Mouse (Mus musculus): Measurements from ENCODE around the gene Tbc1d17. TPM values are rescaled to one million over a fixed set of nuclear protein-coding genes. Genes with fewer than 3 reads are reported as not detected.

Tbc1d17 gene
- polyA plus RNA-seq, 1 experiment: 151 TPM

DNA sequence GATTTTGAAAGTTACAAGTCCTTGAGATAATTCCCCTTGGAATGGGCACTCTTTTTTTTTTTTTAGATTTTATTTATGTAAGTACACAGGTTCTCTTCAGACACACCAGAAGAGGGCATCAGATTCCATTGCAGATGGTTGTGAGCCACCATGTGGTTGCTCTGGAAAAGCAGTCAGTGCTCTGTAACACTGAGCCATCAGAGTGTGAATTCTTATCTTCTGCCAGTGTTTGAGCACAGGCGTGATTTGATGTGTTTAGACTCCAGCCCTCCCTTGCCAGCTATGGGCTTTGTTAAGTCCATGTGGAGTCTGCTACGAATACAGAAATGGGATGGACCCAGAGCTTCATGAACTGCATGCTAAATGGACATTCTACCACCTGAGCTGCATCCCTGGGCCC, 30.7 kb downstream of the Tbc1d17 start:
- no peak for DNase-seq
- 53% methylated on average over 2 of the region's 2 CpGs for WGBS
- Histone ChIP-seq H3K27me3 (ENCODE audit: control insufficient read depth, insufficient read depth, low read length) (no peaks in the 10 kb centered on the region), H3K4me1 (replicated peaks; ENCODE audit: control insufficient read depth, insufficient read depth, low read length) (peaks cover 24% of the 10 kb centered on the region), H3K27ac (ENCODE audit: control insufficient read depth, insufficient read depth, low read length) (no peak overlapping the region), H3K36me3 (ENCODE audit: control insufficient read depth, insufficient read depth, low read length) (no peaks in the 10 kb centered on the region), H3K4me3 (ENCODE audit: control insufficient read depth, insufficient read depth, low read length) (no peak overlapping the region)
- no peak for TF ChIP-seq CTCF (IDR thresholded peaks at IDR 0.05; ENCODE audit: borderline replicate concordance, control insufficient read depth, extremely low read depth, insufficient read depth, low read length, poor library complexity)
- TF ChIP-seq POLR2A (IDR thresholded peaks at IDR 0.05; ENCODE audit: control insufficient read depth, extremely low read depth, insufficient read depth, low read length, poor library complexity): no peak

DNA sequence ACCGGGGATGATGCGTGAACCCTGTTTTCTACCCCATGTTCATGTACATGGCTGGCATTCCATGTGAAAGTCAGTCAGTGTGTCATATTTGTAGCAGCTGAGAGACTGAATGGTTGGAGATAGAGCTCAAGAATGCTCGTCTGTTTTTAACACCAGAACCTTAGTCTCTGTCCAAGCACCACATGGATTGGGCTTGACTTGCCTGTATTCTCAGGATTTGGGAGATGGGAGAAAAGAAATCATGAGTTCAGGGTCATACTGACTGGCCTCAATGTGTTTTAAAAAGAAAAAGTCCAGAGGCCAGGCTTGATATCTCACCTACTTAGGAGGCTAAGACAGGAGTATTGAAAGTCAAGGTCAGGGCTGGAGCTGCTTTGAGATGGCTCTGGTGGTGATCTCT, 31.4 kb downstream of the Tbc1d17 start:
- Histone ChIP-seq H3K4me1 (replicated peaks; ENCODE audit: control insufficient read depth, insufficient read depth, low read length) (peaks cover 24% of the 10 kb centered on the region), H3K27ac (ENCODE audit: control insufficient read depth, insufficient read depth, low read length) (no peak overlapping the region), H3K27me3 (ENCODE audit: control insufficient read depth, insufficient read depth, low read length) (no peaks in the 10 kb centered on the region), H3K4me3 (ENCODE audit: control insufficient read depth, insufficient read depth, low read length) (no peak overlapping the region), H3K36me3 (ENCODE audit: control insufficient read depth, insufficient read depth, low read length) (no peaks in the 10 kb centered on the region)
- no peak for TF ChIP-seq POLR2A (IDR thresholded peaks at IDR 0.05; ENCODE audit: control insufficient read depth, extremely low read depth, insufficient read depth, low read length, poor library complexity)
- TF ChIP-seq CTCF (IDR thresholded peaks at IDR 0.05; ENCODE audit: borderline replicate concordance, control insufficient read depth, extremely low read depth, insufficient read depth, low read length, poor library complexity): no peak
- 15% methylated on average over 3 of the region's 3 CpGs for WGBS
- DNase-seq: no peak

DNA sequence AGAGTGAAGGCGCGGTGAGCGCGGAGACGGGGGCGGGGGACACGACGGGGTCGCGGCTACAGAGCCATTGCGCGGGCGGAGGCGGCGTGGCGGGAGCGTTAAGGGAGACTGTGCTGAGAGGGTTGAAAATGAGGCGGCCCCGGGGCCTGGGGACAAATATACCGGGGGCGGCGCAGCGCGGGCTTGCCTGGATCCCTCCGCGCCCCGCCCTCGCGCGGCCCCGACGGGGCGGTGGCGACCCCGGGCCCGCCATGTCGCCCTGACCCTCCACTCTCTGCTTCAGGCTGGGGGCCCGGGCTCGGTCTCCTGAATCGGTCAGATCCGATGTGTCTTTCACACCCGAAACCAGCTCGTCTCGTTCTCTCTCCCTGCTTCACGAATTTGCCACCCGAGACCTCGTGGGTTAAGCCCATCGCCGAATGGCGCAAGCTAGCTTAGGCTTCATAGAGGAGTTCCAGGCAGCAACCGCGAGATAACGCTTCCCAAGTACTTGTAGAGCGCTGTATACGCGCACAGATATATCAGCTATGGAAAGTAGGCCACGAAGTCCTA, 32.3 kb downstream of the Tbc1d17 start, which contains the start of gene Atf5:
TSS of gene Atf5 (minus strand) at position 189 of the 552 bp plus-strand sequence.
- WGBS: under 1% methylated on average over 52 of the region's 57 CpGs
- TF ChIP-seq POLR2A (IDR thresholded peaks at IDR 0.05; ENCODE audit: control insufficient read depth, extremely low read depth, insufficient read depth, low read length, poor library complexity): peak; percentile 5; the same call in 1 of the 2 replicates
- no peak for TF ChIP-seq CTCF (IDR thresholded peaks at IDR 0.05; ENCODE audit: borderline replicate concordance, control insufficient read depth, extremely low read depth, insufficient read depth, low read length, poor library complexity)
- H3K4me3 ChIP-seq (ENCODE audit: control insufficient read depth, insufficient read depth, low read length): peak within 1 kb of the TSS; percentile 89
- H3K4me1 ChIP-seq (replicated peaks; ENCODE audit: control insufficient read depth, insufficient read depth, low read length): peaks cover 24% of the 10 kb centered on the region
- no peaks in the 10 kb centered on the region for H3K36me3 ChIP-seq (ENCODE audit: control insufficient read depth, insufficient read depth, low read length)
- H3K27me3 ChIP-seq (ENCODE audit: control insufficient read depth, insufficient read depth, low read length): no peaks in the 10 kb centered on the region
- H3K27ac ChIP-seq (ENCODE audit: control insufficient read depth, insufficient read depth, low read length): peak within 1 kb of the TSS; percentile 76
- no peak for DNase-seq

DNA sequence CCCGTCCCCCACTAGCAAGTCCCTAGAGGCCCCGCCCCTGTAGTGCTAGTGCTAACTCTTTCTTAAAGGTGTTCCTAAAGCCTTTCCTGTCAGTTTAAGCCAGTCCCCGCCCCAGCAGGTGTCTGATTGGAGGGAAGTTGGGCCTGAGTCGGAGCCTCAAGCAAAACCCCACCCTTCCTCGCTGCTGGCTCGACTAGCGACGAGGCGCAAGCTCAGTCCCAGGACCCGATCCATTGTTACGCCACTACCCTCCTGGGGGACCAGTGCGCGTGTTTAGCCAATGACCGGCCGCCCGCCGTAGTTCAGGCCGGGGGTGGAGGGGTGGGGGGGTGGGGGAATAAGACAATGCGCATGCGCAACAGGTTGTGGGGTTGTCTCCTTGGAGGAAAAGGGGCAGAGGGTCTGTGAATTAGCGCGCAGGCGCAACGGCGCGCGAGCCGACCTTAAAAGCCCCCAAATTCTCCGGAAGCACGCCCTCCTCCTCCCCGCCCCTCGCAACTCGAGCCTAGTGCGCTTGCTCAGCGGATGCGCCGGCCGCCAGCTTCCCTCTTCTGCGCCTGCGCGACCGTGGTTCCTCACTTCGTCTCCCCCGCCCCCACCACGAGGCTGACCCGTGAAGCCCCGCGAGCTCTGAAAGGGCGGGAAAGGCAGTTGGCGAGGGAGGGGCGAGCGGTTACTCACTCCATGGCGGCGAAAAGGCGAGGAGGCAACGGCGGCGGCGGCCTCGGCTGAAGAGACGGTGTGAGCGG, 33.0 kb downstream of the Tbc1d17 start, which contains the start of the genes Nup62 and Il4i1:
TSS of gene Nup62 (plus strand) at position 368 of the 749 bp plus-strand sequence.
TSS of gene Il4i1 (plus strand) at position 667 of the 749 bp plus-strand sequence.
- Histone ChIP-seq H3K36me3 (ENCODE audit: control insufficient read depth, insufficient read depth, low read length) (no peaks in the 10 kb centered on the region), H3K4me3 (ENCODE audit: control insufficient read depth, insufficient read depth, low read length) (peak within 1 kb of the TSS; percentile 89), H3K27me3 (ENCODE audit: control insufficient read depth, insufficient read depth, low read length) (no peaks in the 10 kb centered on the region), H3K4me1 (replicated peaks; ENCODE audit: control insufficient read depth, insufficient read depth, low read length) (peaks cover 24% of the 10 kb centered on the region), H3K27ac (ENCODE audit: control insufficient read depth, insufficient read depth, low read length) (peak within 1 kb of the TSS; percentile 76)
- WGBS: under 1% methylated on average over 62 of the region's 62 CpGs
- DNase-seq: peak; percentile 99
- TF ChIP-seq CTCF (IDR thresholded peaks at IDR 0.05; ENCODE audit: borderline replicate concordance, control insufficient read depth, extremely low read depth, insufficient read depth, low read length, poor library complexity) (no peak; the same call in 1 of the 2 replicates), POLR2A (IDR thresholded peaks at IDR 0.05; ENCODE audit: control insufficient read depth, extremely low read depth, insufficient read depth, low read length, poor library complexity) (peak; percentile 61; the same call in 1 of the 2 replicates)

DNA sequence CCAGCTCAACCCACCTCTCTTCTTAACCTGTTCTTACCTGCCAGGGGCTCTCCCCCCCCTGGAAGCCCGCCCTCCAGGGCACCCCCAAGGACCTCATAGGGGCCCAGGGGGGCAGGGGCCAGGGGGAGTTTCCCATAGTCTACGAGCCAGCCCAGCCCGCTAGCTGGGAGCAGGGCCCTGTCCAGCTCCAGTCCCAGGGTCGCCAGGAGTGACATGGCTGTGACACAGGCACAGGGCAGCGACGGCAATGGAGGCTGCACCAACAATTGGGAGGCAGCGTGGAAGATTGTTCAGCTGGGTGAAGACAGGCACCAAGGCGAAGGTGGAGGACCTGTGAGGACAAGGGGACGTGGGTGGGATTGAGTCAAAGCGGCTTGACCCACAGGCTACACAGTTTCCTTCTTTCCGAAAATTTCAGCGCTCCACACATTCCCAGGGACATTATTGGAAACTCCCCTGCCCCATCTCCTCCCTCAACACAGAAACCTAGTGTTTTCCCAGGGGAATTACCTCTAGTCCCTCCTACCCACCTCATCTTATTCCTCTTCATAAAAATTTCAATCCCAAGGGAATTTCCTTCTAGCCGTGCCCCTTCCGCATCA, 33.8 kb downstream of the Tbc1d17 start:
- Histone ChIP-seq H3K27ac (ENCODE audit: control insufficient read depth, insufficient read depth, low read length) (no peak overlapping the region), H3K27me3 (ENCODE audit: control insufficient read depth, insufficient read depth, low read length) (no peaks in the 10 kb centered on the region), H3K36me3 (ENCODE audit: control insufficient read depth, insufficient read depth, low read length) (no peaks in the 10 kb centered on the region), H3K4me1 (replicated peaks; ENCODE audit: control insufficient read depth, insufficient read depth, low read length) (peaks cover 24% of the 10 kb centered on the region), H3K4me3 (ENCODE audit: control insufficient read depth, insufficient read depth, low read length) (no peak overlapping the region)
- TF ChIP-seq CTCF (IDR thresholded peaks at IDR 0.05; ENCODE audit: borderline replicate concordance, control insufficient read depth, extremely low read depth, insufficient read depth, low read length, poor library complexity): no peak
- WGBS: 75% methylated on average over 14 of the region's 14 CpGs
- DNase-seq: peak; percentile 29

DNA sequence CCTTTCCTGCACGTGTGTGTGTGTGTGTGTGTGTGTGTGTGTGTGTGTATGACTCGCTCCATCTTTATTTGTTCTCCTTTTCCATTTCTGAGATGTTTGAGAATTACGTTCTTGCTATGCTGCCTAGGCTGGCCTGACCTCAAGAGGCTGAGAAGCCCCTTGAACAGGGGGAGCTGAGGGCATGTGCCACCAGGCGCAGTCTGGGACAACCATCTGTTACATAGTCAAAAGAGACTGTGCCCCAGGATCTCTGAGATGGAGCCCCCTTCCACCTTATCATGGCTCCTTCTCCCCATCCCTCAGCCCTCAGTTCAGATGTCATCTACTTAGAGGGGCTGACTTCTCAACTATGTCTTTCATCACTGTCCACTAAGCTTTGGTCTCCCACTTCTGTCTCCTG, 34.5 kb downstream of the Tbc1d17 start:
- Histone ChIP-seq H3K27me3 (ENCODE audit: control insufficient read depth, insufficient read depth, low read length) (no peaks in the 10 kb centered on the region), H3K4me1 (replicated peaks; ENCODE audit: control insufficient read depth, insufficient read depth, low read length) (peaks cover 20% of the 10 kb centered on the region), H3K36me3 (ENCODE audit: control insufficient read depth, insufficient read depth, low read length) (no peaks in the 10 kb centered on the region), H3K27ac (ENCODE audit: control insufficient read depth, insufficient read depth, low read length) (no peak overlapping the region), H3K4me3 (ENCODE audit: control insufficient read depth, insufficient read depth, low read length) (no peak overlapping the region)
- no peak for TF ChIP-seq POLR2A (IDR thresholded peaks at IDR 0.05; ENCODE audit: control insufficient read depth, extremely low read depth, insufficient read depth, low read length, poor library complexity)
- no peak for TF ChIP-seq CTCF (IDR thresholded peaks at IDR 0.05; ENCODE audit: borderline replicate concordance, control insufficient read depth, extremely low read depth, insufficient read depth, low read length, poor library complexity)
- WGBS: 91% methylated on average over 4 of the region's 4 CpGs
- peak; percentile 1 for DNase-seq
